Mouse (Mus musculus) testis, adult 2 months (tissue): ENCODE measurements at regions not wholly inside any gene's neighbourhood (a gene's known extent, or its start where the extent isn't known, plus 50 kb on each side); places are given as distances from the start of the nearest gene placed in this dataset.

Source experiments
- CTCF ChIP-seq: fragments of 200-500 bp; IDR thresholded peaks from 2 replicates; pipeline ENCODE4 v1.5.1; 2012; ENCODE audit warnings: low read depth, mild to moderate bottlenecking, inconsistent platforms, low read length, moderate library complexity; ENCODE audit not compliant: control insufficient read depth, insufficient read depth, insufficient replicate concordance
- POLR2A ChIP-seq: fragments of 200-500 bp; IDR thresholded peaks from 2 replicates; pipeline ENCODE4 v1.6.1; 2012; ENCODE audit warnings: low read depth, mild to moderate bottlenecking, inconsistent platforms, low read length, moderate library complexity; ENCODE audit not compliant: control insufficient read depth

DNA sequence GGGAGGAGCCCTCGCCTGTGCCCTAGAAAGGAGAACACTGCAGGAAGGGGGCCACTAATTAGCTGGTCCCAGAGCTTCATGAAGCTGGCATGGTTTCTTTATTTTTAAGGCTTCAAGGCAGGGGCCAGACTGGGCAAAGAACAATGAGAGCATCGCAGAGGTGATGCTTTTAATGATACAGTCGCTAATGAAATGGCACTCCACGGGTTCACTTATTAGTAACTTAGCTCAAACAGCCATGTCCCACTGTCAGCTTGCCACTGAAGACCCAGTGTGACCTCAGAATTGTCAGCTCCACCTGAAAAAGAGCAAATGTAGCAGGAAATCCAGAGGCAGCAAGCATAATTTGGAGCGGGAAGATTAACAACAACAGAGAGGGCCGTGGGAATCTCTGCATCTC lies 275.6 kb downstream of the Ttll7 start:
- TF ChIP-seq POLR2A: no peak
- no peak for TF ChIP-seq CTCF
